Mouse (Mus musculus) cerebellum, adult 2 months (tissue): ENCODE measurements around the gene Ank2.

ENCODE experiments used
- CTCF ChIP-seq: fragments of 200-500 bp; IDR thresholded peaks from 2 replicates; pipeline ENCODE4 v1.5.1; 2011; ENCODE audit warnings: low read depth, mild to moderate bottlenecking, control low read depth, low read length, moderate library complexity, borderline replicate concordance; ENCODE audit not compliant: insufficient read depth
- POLR2A ChIP-seq: fragments of 200-500 bp; IDR thresholded peaks from 2 replicates; pipeline ENCODE4 v1.6.1; 2011; ENCODE audit warnings: low read length, control low read depth, borderline replicate concordance; ENCODE audit not compliant: insufficient read depth

DNA sequence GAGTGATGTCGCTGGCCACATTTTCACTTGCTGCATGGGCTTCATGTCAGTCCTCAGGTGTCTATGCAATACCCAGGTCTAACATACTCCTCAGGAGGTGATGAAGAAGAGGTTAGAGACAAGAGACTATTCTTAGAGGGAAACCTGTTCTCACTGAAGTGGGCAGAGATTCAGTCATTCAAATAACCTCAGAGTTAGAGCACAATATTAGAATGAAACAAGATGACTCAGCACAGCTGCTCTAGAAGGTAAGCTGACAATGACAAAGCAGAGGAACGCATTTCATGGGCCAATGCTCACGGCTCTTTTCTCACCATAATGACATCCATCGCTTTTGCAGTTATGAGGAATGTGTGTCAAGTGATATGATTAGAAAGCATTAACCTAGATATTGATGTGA, 475.2 kb downstream of the Ank2 start:
- no peak for TF ChIP-seq POLR2A
- no peak for TF ChIP-seq CTCF
